Mouse (Mus musculus) large intestine, adult 2 months (tissue): ENCODE results near the gene Gm20662. TPM values are rescaled to one million over a fixed set of nuclear protein-coding genes. Genes with fewer than 3 reads are reported as not detected.

ENCODE experiments used
- DNase-seq: peaks from one replicate; pipeline ENCODE4 v3.0.0-alpha.2; 2012; ENCODE audit warnings: low read depth, low spot score
- WGBS: fragments of 180-500 bp; shearing (Covaris S2); methylation state at CpG from one replicate; pipeline ENCODE4 v1.1.7; 2018; 5-methylcytosine and 5-hydroxymethylcytosine counted together
- polyA plus RNA-seq: library from polyadenylated mRNA; depleted of rRNA; stranded (reverse); fragments of >200 nt; gene quantifications from 2 replicates; pipeline ENCODE4 v1.2.3, GENCODE M21; 2012; rRNA removed

Gene Gm20662
- 0.86 and 1.3 TPM in 2 replicates for polyA plus RNA-seq

DNA sequence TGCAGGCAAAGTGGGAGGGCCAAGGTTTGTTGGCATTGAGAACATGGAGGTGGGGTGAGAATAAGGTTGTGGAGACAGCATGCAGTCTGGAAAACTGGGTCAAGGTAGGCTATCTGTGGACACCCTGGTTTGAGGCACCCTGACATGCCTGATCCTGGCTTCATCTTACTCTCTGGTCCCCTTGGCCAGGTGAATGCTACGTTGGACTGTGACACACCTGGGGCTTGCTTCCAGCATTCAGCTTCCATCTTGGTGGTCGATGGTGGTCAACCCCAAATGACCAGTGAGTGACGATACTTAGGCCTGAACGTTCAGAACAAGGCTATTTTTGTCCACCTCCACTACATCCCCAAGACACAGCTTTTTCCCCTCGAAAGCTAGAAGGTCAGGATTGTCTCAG is at the start of gene Gm20662:
TSS of gene Gm20662 (plus strand) at position 301 of the 400 bp plus-strand sequence.
- DNase-seq = no peak
- WGBS = 92% methylated on average over 5 of the region's 5 CpGs

DNA sequence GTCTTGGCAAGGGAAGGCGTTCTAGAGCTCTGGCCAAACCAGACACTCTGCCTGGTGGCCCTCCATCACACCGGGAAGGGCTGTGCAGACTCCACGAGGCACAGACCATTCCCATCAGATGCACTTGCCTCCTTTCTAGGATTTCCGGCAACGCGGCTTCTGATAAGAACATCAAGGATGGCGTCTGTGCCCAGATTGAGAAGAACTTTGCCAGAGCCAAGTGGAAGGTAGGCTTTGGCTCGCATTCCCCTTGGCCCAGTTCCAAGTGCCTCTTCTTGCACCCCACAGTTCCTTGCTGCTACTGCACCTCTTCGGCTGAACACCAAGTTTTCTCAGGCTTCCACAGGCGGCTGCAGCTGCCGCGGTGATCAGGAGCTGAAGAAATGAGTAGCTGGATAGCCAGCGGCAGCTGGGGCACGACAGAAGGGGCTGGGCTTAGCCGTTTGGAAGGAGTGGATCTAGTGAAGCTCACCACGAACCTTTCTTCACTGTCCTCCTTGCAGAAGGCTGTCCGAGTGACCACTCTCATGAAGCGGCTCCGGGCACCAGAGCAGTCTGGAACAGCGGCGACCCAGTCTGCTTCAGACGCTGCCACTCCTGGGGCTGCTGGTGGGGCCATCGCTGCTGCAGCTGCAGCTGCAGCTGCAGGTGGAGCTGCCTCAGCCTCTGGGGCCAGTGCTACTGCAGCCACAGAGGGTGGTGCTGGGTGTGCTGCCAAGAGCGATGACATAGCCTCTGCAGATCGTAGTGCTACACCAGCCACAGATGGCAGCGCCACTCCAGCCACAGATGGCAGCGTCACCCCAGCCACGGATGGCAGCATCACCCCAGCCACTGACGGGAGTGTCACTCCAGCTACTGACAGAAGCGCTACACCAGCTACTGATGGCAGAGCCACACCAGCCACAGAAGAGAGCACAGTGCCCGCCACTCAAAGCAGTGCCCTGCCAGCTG is 48.6 kb upstream of the Gm20662 start:
- DNase-seq = no peak
- WGBS = 80% methylated on average over 31 of the region's 31 CpGs

DNA sequence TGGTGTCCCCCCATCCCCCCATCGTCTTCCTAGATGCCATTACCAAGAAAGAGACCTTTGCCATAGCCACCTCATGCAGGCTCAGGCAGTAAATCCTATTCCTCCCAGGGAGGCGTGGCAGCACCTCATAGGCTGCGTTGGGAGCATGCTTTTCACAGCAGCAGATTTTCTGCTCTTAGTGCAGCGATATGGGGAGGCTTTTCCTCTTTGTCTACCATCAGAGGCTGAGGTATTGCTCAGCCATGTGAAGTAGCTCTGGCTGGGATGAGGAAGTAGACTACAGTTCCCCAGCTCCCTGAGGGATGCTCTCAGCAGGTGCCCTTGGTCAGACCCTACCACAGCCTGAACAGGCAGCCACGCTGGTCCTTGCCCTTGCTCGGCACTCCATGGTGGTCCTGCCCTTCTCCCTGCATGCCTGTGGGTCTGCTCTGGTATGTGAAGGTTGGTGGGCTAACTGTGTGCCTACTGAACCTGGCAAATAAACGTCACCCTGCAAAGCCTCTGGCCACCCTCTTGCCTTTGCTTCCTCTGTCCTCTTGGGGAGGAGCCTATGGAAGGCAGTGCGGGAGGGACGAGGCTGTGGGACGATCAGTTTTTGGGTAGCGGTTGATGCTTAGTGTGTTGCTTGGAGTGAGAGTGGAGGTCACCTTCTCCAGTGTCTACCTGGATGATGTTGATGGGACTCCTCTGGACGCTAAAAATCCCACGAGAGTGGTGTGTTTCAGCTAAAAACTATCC is 46.8 kb upstream of the Gm20662 start:
- DNase-seq = no peak
- 74% methylated on average over 13 of the region's 13 CpGs for WGBS

DNA sequence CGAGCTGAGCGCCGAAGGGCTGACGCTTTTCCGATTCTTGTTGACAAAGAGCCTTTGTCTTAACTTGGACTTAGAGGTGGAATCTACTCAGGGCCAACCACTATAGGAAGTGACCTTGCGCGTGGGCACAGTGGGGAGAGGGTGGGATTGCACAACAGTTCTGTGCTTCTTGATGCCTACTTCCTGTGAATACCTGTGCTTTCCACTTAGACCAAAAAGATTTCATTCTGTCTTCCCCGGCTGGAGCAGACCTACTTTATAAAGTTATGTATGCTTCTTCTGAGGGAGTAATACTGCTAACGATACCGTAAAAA is 46.3 kb upstream of the Gm20662 start, which contains the start of gene Traip:
TSS of gene Traip (plus strand) at position 215 of the 314 bp plus-strand sequence.
- WGBS = 88% methylated on average over 10 of the region's 10 CpGs
- DNase-seq = no peak

DNA sequence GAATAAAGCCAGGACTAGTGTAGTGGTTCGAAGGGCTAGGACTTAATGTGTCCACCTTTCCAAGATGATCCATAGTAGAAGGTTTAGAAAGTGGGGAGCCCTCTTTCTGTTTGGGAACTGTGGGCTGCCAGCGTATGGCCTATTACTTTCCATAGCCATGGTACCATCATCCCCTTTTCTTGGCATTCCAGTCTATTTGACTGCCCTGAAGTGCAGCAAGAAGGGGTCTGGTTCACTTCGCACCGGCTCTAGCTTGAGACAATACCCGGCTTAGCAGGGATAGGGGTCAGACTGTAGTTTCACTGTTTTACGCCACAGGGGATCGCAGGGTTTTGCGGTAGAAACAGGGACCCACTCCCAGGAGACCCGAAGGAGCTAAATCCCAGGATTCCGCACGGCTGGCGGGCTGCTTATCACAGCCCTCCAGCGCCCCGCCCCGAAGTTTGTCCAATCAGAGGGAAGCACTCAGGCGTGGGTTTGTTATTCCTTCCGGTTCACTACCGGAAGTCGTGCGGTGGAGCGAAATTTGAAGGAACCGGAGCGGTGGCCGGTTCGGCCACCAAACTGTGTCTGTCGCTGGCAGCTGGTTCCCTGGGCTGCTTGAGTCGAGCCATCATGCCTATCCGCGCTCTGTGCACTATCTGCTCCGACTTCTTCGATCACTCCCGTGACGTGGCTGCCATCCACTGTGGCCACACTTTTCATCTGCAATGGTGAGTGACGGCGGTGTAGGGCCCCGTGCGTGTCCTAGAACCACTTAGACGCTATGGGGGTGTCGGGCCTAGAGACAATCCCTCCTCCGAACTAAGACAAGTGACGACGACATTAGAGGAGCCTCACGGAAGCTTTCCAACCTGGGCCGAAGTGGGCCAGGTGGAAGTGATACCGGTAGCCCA is 45.4 kb upstream of the Gm20662 start:
- WGBS = 12% methylated on average over 45 of the region's 45 CpGs
- peak; percentile 66 for DNase-seq

DNA sequence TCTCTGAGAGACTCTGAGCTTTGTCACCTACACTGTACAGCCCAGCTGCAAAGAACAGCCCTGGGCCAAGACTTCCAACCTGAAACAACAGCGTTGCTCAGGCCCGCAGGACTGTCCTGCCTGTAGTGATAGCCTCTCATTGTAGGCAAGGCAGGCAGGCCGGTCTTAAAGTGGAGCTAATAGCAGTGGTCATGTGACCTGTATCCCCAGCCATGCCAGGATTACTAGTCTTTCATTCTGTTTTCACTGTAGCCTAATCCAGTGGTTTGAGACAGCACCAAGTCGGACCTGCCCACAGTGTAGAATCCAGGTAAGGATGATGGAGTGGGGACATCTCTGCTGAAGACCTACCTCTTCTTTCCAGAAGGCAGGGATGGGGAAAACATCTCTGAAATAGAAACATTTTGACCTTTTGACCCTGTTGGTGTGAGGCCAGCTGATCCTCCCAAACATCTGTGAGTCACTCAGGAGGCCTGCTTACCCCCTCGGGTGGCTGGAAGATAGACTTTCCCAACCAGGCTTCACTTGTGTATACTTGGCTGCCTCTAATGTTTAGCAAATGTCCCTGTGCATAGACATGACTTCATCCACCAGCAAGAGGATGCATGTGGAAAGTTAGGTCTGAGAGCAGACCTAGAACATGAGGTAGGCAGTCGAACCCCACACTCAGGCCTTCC is 40.4 kb upstream of the Gm20662 start:
- no peak for DNase-seq
- WGBS = 70% methylated on average over 6 of the region's 6 CpGs

DNA sequence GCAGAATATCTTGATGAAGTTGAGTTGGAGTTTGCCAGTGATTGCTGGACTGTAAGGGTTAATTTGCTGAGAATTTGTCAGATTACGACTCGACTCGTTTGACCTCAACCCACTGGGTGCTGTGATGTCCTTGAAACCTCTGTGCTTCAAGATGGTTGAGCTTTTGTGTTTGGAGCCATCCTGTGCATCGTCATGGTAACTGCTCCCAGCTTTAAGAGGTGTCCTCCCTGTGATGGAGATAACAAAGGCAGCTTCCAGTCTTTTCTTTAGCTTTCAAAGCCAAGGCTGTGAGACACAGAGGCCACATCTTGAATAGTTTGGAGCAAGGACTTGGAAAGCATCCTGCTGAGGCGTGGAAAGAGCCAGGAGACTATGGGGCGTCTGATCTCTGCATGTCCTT is 39.0 kb upstream of the Gm20662 start:
- 65% methylated on average over 6 of the region's 6 CpGs for WGBS

DNA sequence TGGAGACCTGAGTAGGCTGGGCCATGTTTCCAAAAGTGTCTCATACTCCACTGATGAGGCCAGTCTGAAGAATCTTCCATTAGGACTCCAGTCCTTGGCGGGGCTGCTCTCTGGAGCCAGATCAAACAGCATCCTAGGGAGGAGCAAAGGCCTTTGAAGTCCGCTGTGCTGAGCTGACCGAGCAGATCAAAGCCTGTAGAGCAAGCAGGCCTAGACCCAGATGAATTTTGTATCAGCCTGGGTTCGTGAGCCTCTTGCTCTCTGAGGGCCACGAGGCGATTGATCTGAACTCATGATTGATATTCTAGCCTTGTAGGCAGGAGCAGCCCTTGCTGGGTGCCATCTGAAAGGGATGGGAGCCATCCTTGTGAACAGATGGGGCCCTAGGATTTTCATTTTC is 36.3 kb upstream of the Gm20662 start:
- 75% methylated on average over 6 of the region's 6 CpGs for WGBS

More for the DNA sequence above, 39.0 kb upstream of the Gm20662 start:
- no peak for DNase-seq

DNA sequence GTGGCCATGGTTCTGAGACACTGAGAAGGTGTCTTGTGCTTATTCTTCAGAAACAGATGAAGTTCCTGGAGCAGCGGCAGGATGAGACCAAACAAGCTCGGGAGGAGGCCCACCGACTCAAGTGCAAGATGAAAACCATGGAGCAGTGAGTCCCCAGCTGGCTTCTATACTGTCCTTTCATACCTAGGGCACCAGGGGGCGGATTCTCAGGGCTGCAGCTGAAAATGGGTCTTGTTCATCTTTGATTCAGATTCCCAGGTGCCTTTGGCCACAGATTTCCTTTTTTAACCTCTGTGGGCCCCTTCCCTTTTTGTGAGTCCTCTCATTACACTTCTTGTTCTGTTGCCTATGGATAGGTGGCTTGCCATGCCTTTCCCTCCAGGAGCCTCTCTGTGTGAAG is 35.2 kb upstream of the Gm20662 start:
- WGBS = 82% methylated on average over 4 of the region's 4 CpGs

More for the DNA sequence above, 36.3 kb upstream of the Gm20662 start:
- DNase-seq = no peak

DNA sequence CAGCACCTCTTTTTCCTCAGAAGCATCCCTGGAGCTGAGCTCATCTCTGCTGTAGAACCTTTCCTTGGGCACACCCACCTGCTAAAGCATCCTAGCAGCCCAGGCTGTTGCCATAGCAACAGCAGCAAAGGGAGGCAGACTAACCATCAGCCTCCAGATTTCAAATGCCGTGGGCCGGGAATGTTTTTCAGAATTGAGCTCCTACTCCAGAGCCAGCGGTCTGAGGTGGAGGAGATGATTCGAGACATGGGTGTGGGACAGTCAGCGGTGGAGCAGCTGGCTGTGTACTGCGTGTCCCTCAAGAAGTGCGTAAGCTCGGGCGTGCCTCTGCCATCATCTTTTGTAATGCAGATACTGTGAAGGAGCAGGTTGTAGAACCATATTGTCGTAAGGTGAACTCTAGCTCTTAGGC is 34.8 kb upstream of the Gm20662 start:
- 90% methylated on average over 10 of the region's 10 CpGs for WGBS
- no peak for DNase-seq

More for the DNA sequence above, 35.2 kb upstream of the Gm20662 start:
- DNase-seq = no peak

DNA sequence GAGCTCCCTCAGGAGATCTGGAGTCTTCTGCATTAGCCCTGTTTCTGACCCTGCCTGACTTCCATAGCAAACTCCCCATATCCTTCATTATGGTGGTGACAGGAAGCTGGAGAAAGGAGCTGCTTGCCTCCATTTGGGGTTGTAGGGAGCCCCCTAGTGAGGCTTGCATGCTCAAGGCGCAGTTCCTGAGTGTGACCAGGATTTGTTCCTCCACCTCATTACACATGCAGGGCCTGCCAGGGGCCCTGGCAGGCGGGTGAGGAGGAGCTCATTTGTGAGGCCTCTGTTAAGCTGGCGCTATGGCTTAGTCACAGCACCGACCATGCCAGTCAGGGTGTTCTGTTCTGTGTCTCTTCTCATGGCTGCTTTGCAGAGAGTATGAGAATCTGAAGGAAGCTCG is 34.3 kb upstream of the Gm20662 start:
- DNase-seq = no peak
- WGBS = 61% methylated on average over 5 of the region's 5 CpGs

DNA sequence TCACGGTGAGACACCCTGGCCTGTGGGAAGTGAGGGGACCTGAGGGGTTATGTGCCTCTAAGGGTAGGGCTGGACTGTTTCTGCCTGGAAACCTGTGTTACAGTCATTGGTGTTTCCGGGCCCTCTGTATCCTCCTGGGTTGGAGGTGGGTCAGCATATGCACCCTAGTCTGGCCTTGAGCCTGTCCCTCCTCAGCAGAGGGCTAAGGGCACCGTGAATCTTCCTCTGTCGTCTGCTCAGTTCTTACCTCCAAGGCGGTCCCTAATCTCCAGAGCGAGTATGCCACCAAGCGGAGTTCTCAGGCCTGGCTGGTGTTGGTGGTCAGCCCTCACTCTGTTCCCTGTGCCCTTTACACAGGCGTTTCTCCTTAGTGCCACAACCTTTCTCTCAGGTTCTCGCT is 33.2 kb upstream of the Gm20662 start:
- WGBS = 97% methylated on average over 9 of the region's 9 CpGs
- no peak for DNase-seq

DNA sequence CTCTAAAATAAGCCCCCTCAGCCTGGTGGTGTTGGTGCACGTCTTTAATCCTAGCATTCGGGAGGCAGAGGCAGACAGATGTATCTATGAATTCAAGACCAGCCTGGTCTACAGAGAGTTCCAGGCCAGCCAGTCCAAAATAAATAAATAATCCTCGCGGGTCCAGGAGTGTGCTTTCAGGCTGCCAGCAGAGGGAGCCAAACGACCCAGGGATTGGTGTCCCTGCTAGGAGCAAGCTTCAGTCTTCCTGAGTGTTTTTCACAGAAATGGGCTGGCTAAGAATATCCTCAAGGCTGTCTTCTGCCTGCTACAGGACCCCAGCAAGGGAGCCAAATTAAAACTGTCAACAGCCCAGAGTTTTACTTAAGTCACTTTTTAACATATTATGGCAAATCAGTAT is 32.4 kb upstream of the Gm20662 start:
- 17% methylated on average over 5 of the region's 5 CpGs for WGBS
- DNase-seq = peak; percentile 69

DNA sequence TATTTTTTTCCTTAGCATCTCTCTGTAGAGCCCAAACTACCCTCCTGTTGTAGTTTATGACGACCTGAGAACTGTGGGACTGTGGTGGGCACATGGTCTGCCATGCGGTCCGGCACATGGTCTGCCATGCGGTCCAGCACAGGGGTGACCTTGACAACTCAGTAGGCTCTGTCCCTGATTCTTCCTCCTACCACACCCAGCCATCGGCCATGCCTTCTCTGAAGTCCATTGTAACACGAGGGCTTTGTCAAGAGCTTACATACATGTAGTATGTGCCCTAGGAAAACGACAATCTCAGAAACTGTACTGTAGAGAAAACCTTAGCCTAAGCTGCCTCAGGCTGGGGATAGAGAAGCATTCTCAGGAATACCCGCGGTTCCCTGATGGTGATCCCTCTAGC is 31.5 kb upstream of the Gm20662 start:
- WGBS = 89% methylated on average over 9 of the region's 9 CpGs
- DNase-seq = no peak

DNA sequence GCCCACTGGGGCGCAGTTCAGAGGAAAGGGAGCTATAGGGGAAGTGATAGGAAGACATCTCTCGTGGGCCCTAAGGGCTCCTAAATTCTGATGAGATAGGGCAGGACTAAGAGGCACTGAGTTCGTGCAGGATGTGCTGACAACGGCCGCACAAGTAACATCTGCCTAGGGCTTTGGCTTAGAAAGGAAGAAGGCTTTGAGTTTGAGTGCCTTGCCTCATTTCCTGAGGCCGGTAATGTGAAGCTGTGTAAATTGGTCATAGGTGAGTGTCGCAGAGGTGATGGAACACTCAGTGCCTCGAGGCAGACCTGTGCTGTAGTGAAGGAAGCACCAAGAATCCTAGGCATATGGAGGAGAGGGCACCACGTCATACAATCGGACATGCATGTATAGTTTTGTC is 29.5 kb upstream of the Gm20662 start:
- DNase-seq = no peak
- WGBS = 85% methylated on average over 10 of the region's 10 CpGs

DNA sequence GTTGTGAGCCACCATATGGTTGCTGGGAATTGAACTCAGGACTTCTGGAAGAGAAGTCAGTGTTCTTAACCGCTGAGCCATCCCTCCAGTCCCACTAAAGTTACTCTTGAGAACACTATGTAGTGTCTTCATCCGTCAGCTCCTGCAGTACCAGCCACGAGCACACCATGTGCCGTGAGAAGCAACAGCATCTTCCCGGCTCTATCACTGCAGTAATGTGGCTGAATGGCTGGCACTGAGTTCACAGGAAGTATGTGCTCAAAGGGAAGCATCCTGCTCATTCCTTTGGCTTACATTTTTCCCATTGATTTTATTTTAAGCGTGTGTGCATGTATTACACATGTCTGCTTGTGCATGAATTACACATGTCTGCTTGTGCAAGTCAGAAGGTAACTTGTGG is 28.7 kb upstream of the Gm20662 start:
- no peak for DNase-seq
- 84% methylated on average over 6 of the region's 6 CpGs for WGBS

DNA sequence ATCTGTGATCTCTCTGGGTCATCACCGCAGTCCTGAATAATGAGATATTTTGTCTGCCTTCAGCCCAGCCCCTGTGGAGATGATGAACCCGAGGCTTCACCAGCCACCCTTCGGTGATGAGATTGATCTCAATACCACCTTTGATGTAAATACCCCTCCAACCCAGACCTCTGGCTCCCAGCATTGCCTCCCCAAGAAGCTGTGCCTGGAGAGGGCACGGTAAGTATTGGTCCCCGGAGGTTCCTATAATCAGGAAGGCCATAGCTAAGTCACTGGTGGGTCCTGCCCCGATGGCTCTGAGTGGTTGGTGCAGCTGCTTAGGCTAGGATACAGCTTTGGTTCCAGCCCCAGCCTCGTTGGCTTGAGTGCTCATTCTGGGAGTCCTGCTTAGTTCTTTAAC is 27.6 kb upstream of the Gm20662 start:
- DNase-seq = no peak
- WGBS = 90% methylated on average over 7 of the region's 7 CpGs

DNA sequence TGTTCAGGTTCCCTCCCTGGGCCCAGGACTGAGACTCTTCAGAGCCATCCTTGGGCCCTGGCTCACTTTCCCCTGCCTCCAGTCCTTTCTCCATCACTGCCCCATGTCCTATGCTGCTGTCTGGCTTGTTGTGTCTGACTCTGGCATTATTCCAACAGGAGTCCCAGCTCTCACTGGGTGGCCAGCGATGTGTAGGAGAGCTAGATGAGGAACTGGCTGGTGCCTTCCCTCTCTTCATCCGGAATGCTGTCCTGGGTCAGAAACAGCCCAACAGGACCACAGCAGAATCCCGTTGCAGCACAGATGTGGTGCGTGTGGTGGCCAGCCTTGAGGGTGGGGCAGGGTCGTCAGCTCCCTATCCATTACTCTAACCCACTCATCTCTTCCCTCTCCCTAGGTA is 25.8 kb upstream of the Gm20662 start:
- DNase-seq = no peak
- 82% methylated on average over 5 of the region's 5 CpGs for WGBS
